Mouse (Mus musculus) neural tube, embryonic 12.5 days (tissue): ENCODE measurements at regions not wholly inside any gene's neighbourhood (a gene's known extent, or its start where the extent isn't known, plus 50 kb on each side); places are given as distances from the start of the nearest gene placed in this dataset.

Source experiments
- ATAC-seq: fragments of 200-750 bp; cut with Nextera tagmentation; 2 replicates; pipeline ENCODE4 v1.8.0; 2017; ENCODE audit warnings: low read depth, mild to moderate bottlenecking, moderate TSS enrichment, moderate library complexity; ENCODE audit not compliant: low FRiP score
- H3K27ac ChIP-seq: fragments of 300-500 bp; sonication (generic); 2 replicates; pipeline ENCODE4 v1.5.1; 2016
- H3K27me3 ChIP-seq: fragments of 300-500 bp; sonication (generic); replicated peaks from 2 replicates; pipeline ENCODE4 v1.6.1; 2016; ENCODE audit warnings: mild to moderate bottlenecking
- H3K36me3 ChIP-seq: fragments of 300-500 bp; sonication (generic); 2 replicates; pipeline ENCODE4 v1.6.1; 2016; ENCODE audit warnings: mild to moderate bottlenecking
- H3K4me1 ChIP-seq: fragments of 300-500 bp; sonication (generic); 2 replicates; pipeline ENCODE4 v1.6.1; 2016
- H3K4me2 ChIP-seq: fragments of 300-500 bp; sonication (generic); replicated peaks from 2 replicates; pipeline ENCODE4 v1.6.1; 2016; ENCODE audit warnings: mild to moderate bottlenecking
- H3K4me3 ChIP-seq: fragments of 300-500 bp; sonication (generic); 2 replicates; pipeline ENCODE4 v1.5.1; 2016
- H3K9ac ChIP-seq: fragments of 300-500 bp; sonication (generic); 2 replicates; pipeline ENCODE4 v1.6.1; 2016; ENCODE audit warnings: mild to moderate bottlenecking
- H3K9me3 ChIP-seq: fragments of 300-500 bp; sonication (generic); 2 replicates; pipeline ENCODE4 v1.6.1; 2016; ENCODE audit warnings: mild to moderate bottlenecking
- WGBS: fragments of 180-500 bp; shearing (Covaris S2); methylation state at CpG from one replicate; pipeline ENCODE4 v1.1.7; 2016; 5-methylcytosine and 5-hydroxymethylcytosine counted together

DNA sequence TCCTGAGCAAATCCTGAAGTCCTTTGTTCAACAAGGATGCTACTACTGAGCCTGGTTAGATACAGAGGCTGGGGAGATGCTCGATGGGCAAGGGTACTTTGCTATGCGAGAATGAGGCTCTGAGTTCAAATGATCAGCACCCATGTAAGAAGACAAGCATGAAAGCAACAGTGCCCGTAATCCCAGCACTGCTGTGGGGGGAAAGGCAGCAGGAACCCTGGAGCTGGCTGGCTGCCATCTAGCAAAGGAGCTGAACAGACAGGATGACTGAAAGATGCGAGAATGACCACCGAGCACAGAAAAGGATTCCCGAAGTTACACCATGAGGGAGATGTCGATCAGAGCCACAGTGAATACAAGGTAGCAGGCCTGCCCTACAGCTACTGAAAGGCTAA is 84.5 kb downstream of the Pdgfa start:
- no peak overlapping the region for H3K4me3 ChIP-seq
- ATAC-seq: no peak
- no peak overlapping the region for H3K4me2 ChIP-seq
- no peaks in the 10 kb centered on the region for H3K27me3 ChIP-seq
- no peaks in the 10 kb centered on the region for H3K36me3 ChIP-seq
- no peak overlapping the region for H3K27ac ChIP-seq
- peaks cover 18% of the 10 kb centered on the region for H3K4me1 ChIP-seq
- WGBS: 68% methylated on average over 7 of the region's 7 CpGs
- no peak overlapping the region for H3K9ac ChIP-seq
- H3K9me3 ChIP-seq: no peaks in the 10 kb centered on the region

DNA sequence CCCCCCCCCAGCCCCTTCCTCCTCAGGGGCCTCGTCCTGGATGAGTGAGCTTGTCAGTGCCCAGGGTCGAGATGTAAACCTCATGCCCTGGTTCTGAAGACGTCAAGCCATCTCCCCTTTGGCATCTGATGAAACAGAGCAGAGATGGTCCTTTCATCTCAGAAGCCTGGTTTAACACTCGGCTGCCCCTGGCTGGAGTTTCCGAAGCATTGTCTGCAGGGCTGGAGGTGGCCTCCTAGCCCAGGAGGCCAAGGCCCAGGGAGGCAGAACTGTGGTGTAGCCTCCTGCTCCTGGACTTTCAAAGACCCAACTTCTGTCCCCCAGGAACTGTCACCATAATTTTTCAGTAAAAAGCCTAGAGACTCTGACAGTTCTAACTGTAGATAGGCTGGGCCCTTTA is 82.1 kb downstream of the Pdgfa start:
- no peak overlapping the region for H3K4me2 ChIP-seq
- WGBS: 16% methylated on average over 5 of the region's 5 CpGs
- H3K36me3 ChIP-seq: no peaks in the 10 kb centered on the region
- peaks cover 18% of the 10 kb centered on the region for H3K4me1 ChIP-seq
- ATAC-seq: no peak
- H3K9me3 ChIP-seq: no peaks in the 10 kb centered on the region
- no peak overlapping the region for H3K9ac ChIP-seq
- H3K27ac ChIP-seq: no peak overlapping the region
- H3K4me3 ChIP-seq: no peak overlapping the region
- H3K27me3 ChIP-seq: no peaks in the 10 kb centered on the region

DNA sequence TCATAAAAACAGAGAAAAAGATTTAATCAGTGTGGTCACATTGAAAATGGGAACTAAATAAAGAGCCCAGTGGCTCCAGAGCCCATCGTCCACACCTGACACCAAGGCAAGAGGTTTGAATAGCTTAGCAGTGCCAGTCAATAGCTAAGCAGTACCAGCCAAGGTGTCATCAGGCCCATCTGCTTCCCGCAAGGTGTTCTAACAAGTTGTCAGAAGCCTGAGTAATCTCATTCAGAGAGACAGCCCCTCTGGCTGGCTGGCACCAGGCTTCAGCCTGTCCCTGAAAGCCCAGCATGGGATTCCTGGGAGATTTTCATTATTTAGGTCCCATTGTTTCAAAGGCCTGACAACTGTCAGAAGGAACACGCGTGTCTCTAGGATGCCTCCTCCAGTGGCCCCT is 81.7 kb downstream of the Pdgfa start:
- 84% methylated on average over 4 of the region's 4 CpGs for WGBS

DNA sequence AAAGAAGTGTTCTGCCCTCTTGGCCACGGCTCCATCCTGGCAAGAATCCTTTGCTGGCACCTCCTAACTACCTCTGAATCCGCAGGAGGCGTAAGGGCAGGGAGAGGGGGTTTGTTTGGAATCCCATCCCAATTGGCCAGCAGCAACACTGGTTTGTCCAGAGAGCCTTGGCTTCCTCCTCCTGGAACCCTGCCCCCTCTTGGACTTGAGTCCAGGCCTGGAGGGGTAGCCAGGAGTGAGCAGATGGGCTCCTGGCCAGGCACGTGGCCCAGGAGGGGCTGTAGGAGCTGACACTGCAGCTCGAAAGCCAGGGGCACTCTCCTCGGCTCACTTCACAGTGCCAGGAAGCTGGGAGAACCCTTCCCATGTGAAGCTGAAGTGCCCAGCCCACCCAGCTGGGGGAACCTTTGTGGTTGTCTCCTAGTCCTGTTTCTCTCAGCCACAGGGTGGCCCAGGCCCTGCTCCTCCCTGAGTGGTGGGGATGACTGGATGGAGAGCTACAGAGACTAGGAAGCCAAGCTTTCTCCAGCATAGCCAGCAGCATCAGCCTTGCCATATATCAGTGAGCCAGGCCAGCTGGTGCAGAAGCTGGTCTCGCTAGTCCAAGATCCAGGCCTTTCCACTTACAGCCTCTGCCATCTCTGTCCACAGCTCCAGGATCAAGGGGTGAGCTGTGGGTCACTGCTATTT is 76.9 kb downstream of the Pdgfa start:
- no peak overlapping the region for H3K4me2 ChIP-seq
- no peak overlapping the region for H3K9ac ChIP-seq
- 73% methylated on average over 7 of the region's 7 CpGs for WGBS
- no peaks in the 10 kb centered on the region for H3K36me3 ChIP-seq
- H3K9me3 ChIP-seq: no peaks in the 10 kb centered on the region
- no peak for ATAC-seq
- H3K4me1 ChIP-seq: no peaks in the 10 kb centered on the region
- no peaks in the 10 kb centered on the region for H3K27me3 ChIP-seq
- H3K4me3 ChIP-seq: no peak overlapping the region
- no peak overlapping the region for H3K27ac ChIP-seq

More for the DNA sequence above, 81.7 kb downstream of the Pdgfa start:
- no peak overlapping the region for H3K4me3 ChIP-seq
- ATAC-seq: no peak
- no peak overlapping the region for H3K4me2 ChIP-seq
- peaks cover 18% of the 10 kb centered on the region for H3K4me1 ChIP-seq
- H3K9ac ChIP-seq: no peak overlapping the region
- H3K27ac ChIP-seq: no peak overlapping the region
- H3K36me3 ChIP-seq: no peaks in the 10 kb centered on the region
- H3K27me3 ChIP-seq: no peaks in the 10 kb centered on the region
- no peaks in the 10 kb centered on the region for H3K9me3 ChIP-seq

DNA sequence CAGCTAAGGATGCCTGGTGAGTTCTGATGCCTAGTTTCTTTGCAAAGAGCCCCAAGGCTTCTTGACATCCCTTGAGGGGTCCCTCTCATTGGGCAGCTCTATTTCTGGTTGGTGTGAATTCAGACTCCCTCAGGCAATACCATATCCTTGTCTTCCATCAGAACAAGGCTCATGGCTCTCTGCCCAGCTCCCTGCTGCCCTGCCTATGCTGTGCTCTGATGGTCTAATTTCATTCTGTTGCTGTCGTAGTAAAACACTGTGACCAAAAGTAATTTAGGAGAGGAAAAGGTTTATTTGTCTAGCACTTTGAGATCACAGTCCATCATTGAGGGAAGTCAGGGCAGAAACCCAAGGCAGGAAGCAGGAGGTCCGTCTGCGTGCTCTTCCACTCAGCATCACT is 75.1 kb downstream of the Pdgfa start:
- 70% methylated on average over 3 of the region's 3 CpGs for WGBS
- Histone ChIP-seq H3K36me3 (no peaks in the 10 kb centered on the region), H3K27me3 (no peaks in the 10 kb centered on the region), H3K4me1 (no peaks in the 10 kb centered on the region), H3K9me3 (no peaks in the 10 kb centered on the region), H3K9ac (no peak overlapping the region), H3K4me3 (no peak overlapping the region), H3K4me2 (no peak overlapping the region), H3K27ac (no peak overlapping the region)
- no peak for ATAC-seq
